Mouse (Mus musculus): ENCODE results near the gene Hoxd9.

- TF ChIP-seq CTCF (IDR thresholded peaks at IDR 0.05) (peak; percentile 63), POLR2A (IDR thresholded peaks at IDR 0.05; ENCODE audit: insufficient read depth, low read depth, low read length) (no peak), EP300 (IDR thresholded peaks at IDR 0.05; ENCODE audit: insufficient read depth, low read depth, low read length) (no peak)
Measured at GRCm38 (mm10) chr2:74661685-74662084, 35.8 kb upstream of the Hoxd9 start.
